Mouse (Mus musculus): ENCODE results near the gene Fam124a. TPM values are rescaled to one million over a fixed set of nuclear protein-coding genes. Genes with fewer than 3 reads are reported as not detected.

Fam124a gene
- total and polyA plus RNA-seq, 2 experiments from 2014 or later = 41.7 to 52.3 TPM

- Histone ChIP-seq H3K9me3 (ENCODE audit: low read length) (no peaks in the 10 kb centered on the region), H3K27me3 (ENCODE audit: insufficient read depth, low read length) (no peaks in the 10 kb centered on the region), H3K4me2 (ENCODE audit: low read depth) (no peak overlapping the region), H3K27ac (ENCODE audit: low read depth, low read length) (no peak overlapping the region), H3K9ac (no peak overlapping the region), H3K36me3 (ENCODE audit: insufficient read depth) (no peaks in the 10 kb centered on the region), H3K4me1 (ENCODE audit: insufficient read depth) (no peaks in the 10 kb centered on the region), H3K4me3 (ENCODE audit: low read depth, low read length) (no peak overlapping the region)
- TF ChIP-seq CTCF (IDR thresholded peaks at IDR 0.05; ENCODE audit: low read depth) = no peak
- 67% methylated on average over 4 of the region's 4 CpGs for WGBS
- DNase-seq (no peak), ATAC-seq (no peak)
These were observed 14.8 kb downstream of the Fam124a start for GRCm38 (mm10) chr14:62570299-62570698.

- WGBS = 0% methylated on average over 2 of the region's 3 CpGs
- TF ChIP-seq CTCF (IDR thresholded peaks at IDR 0.05; ENCODE audit: low read depth) = no peak
- DNase-seq (no peak), ATAC-seq (no peak)
- Histone ChIP-seq H3K27me3 (ENCODE audit: insufficient read depth, low read length) (no peaks in the 10 kb centered on the region), H3K9me3 (ENCODE audit: low read length) (no peaks in the 10 kb centered on the region), H3K9ac (no peak overlapping the region), H3K4me1 (ENCODE audit: insufficient read depth) (no peaks in the 10 kb centered on the region), H3K36me3 (ENCODE audit: insufficient read depth) (no peaks in the 10 kb centered on the region), H3K4me2 (ENCODE audit: low read depth) (no peak overlapping the region), H3K4me3 (ENCODE audit: low read depth, low read length) (no peak overlapping the region), H3K27ac (ENCODE audit: low read depth, low read length) (no peak overlapping the region)
These were observed 17.9 kb downstream of the Fam124a start for GRCm38 (mm10) chr14:62573454-62573853.

GRCm38 (mm10) chr14:62574906-62575305, 19.4 kb downstream of the Fam124a start:
- H3K36me3 ChIP-seq (ENCODE audit: insufficient read depth) = peaks cover 4% of the 10 kb centered on the region; the same call in 1 of the 2 replicates
- no peak overlapping the region for H3K4me2 ChIP-seq (ENCODE audit: low read depth)
- no peak; the same call in 1 of the 2 replicates for ATAC-seq
- H3K9me3 ChIP-seq (ENCODE audit: low read length) = no peaks in the 10 kb centered on the region
- DNase-seq = no peak
- TF ChIP-seq CTCF (IDR thresholded peaks at IDR 0.05; ENCODE audit: low read depth) = no peak
- 29% methylated on average over 6 of the region's 6 CpGs for WGBS
- H3K27me3 ChIP-seq (ENCODE audit: insufficient read depth, low read length) = no peaks in the 10 kb centered on the region
- H3K27ac ChIP-seq (ENCODE audit: low read depth, low read length) = no peak overlapping the region
- no peak overlapping the region for H3K9ac ChIP-seq
- no peaks in the 10 kb centered on the region for H3K4me1 ChIP-seq (ENCODE audit: insufficient read depth)
- H3K4me3 ChIP-seq (ENCODE audit: low read depth, low read length) = no peak overlapping the region

- ATAC-seq (no peak), DNase-seq (no peak)
- H3K27me3 ChIP-seq (ENCODE audit: insufficient read depth, low read length) = no peaks in the 10 kb centered on the region
- H3K4me2 ChIP-seq (ENCODE audit: low read depth) = no peak overlapping the region
- H3K27ac ChIP-seq (ENCODE audit: low read depth, low read length) = no peak overlapping the region; the same call in 1 of the 2 replicates
- whole genome bisulfite sequencing = 65% methylated on average over 8 of the region's 8 CpGs
- no peak for TF ChIP-seq CTCF (IDR thresholded peaks at IDR 0.05; ENCODE audit: low read depth)
- H3K9me3 ChIP-seq (ENCODE audit: low read length) = no peaks in the 10 kb centered on the region
- no peaks in the 10 kb centered on the region for H3K4me1 ChIP-seq (ENCODE audit: insufficient read depth)
- H3K36me3 ChIP-seq (ENCODE audit: insufficient read depth) = peaks cover 7% of the 10 kb centered on the region; the same call in 1 of the 2 replicates
- H3K4me3 ChIP-seq (ENCODE audit: low read depth, low read length) = no peak overlapping the region
- no peak overlapping the region for H3K9ac ChIP-seq
These were observed 20.3 kb downstream of the Fam124a start for GRCm38 (mm10) chr14:62575862-62576261.

- ATAC-seq (no peak), DNase-seq (no peak)
- Histone ChIP-seq H3K27ac (ENCODE audit: low read depth, low read length) (no peak overlapping the region), H3K9ac (no peak overlapping the region), H3K27me3 (ENCODE audit: insufficient read depth, low read length) (no peaks in the 10 kb centered on the region), H3K36me3 (ENCODE audit: insufficient read depth) (peaks cover 7% of the 10 kb centered on the region; the same call in 1 of the 2 replicates), H3K4me2 (ENCODE audit: low read depth) (no peak overlapping the region), H3K9me3 (ENCODE audit: low read length) (no peaks in the 10 kb centered on the region), H3K4me1 (ENCODE audit: insufficient read depth) (peaks cover 12% of the 10 kb centered on the region; the same call in 1 of the 2 replicates), H3K4me3 (ENCODE audit: low read depth, low read length) (no peak overlapping the region)
- no peak for TF ChIP-seq CTCF (IDR thresholded peaks at IDR 0.05; ENCODE audit: low read depth)
- 91% methylated on average over 3 of the region's 3 CpGs for WGBS
These were observed 25.4 kb downstream of the Fam124a start for GRCm38 (mm10) chr14:62580945-62581344.

- Histone ChIP-seq H3K27me3 (ENCODE audit: insufficient read depth, low read length) (no peaks in the 10 kb centered on the region), H3K27ac (ENCODE audit: low read depth, low read length) (peak overlapping the region; percentile 45; the same call in 1 of the 2 replicates), H3K4me1 (ENCODE audit: insufficient read depth) (peaks cover 12% of the 10 kb centered on the region; the same call in 1 of the 2 replicates), H3K4me2 (ENCODE audit: low read depth) (no peak overlapping the region), H3K4me3 (ENCODE audit: low read depth, low read length) (no peak overlapping the region), H3K9me3 (ENCODE audit: low read length) (no peaks in the 10 kb centered on the region), H3K36me3 (ENCODE audit: insufficient read depth) (peaks cover 7% of the 10 kb centered on the region; the same call in 1 of the 2 replicates), H3K9ac (no peak overlapping the region)
- DNase-seq = no peak
- WGBS = 21% methylated on average over 9 of the region's 9 CpGs
- TF ChIP-seq CTCF (IDR thresholded peaks at IDR 0.05; ENCODE audit: low read depth) = no peak
- no peak for ATAC-seq
These were observed 26.2 kb downstream of the Fam124a start for GRCm38 (mm10) chr14:62581768-62582167.

GRCm38 (mm10) chr14:62584637-62585036, 29.1 kb downstream of the Fam124a start:
- Histone ChIP-seq H3K9me3 (ENCODE audit: low read length) (no peaks in the 10 kb centered on the region), H3K9ac (no peak overlapping the region; the same call in 1 of the 2 replicates), H3K36me3 (ENCODE audit: insufficient read depth) (peaks cover 23% of the 10 kb centered on the region; the same call in 1 of the 2 replicates), H3K4me3 (ENCODE audit: low read depth, low read length) (no peak overlapping the region), H3K4me1 (ENCODE audit: insufficient read depth) (peaks cover 12% of the 10 kb centered on the region; the same call in 1 of the 2 replicates), H3K27me3 (ENCODE audit: insufficient read depth, low read length) (no peaks in the 10 kb centered on the region), H3K27ac (ENCODE audit: low read depth, low read length) (peak overlapping the region; percentile 76), H3K4me2 (ENCODE audit: low read depth) (no peak overlapping the region)
- TF ChIP-seq CTCF (IDR thresholded peaks at IDR 0.05; ENCODE audit: low read depth) = no peak
- DNase-seq = no peak
- ATAC-seq = peak; percentile 54
